Mouse (Mus musculus) layer of hippocampus, adult 9-10 months (tissue): ENCODE measurements around the gene Sfxn3.
A peak's percentile ranks its signal among the peaks of the same experiment; 100 is the strongest.
"Not testable (repeated sequence)": the region's sequence is repeated elsewhere in the genome, so short reads cannot be mapped to it uniquely, and the experiment has no call there.

Experiments
- DNase-seq: peaks from one replicate; pipeline ENCODE4 v3.0.0; 2022; ENCODE audit warnings: low spot score

Sfxn3 gene

GRCm38 (mm10) chr19:45018351-45018831 lies 28.9 kb upstream of the Sfxn3 start:
- no peak for DNase-seq

GRCm38 (mm10) chr19:45020348-45020747 lies 27.0 kb upstream of the Sfxn3 start:
- no peak for DNase-seq

DNA sequence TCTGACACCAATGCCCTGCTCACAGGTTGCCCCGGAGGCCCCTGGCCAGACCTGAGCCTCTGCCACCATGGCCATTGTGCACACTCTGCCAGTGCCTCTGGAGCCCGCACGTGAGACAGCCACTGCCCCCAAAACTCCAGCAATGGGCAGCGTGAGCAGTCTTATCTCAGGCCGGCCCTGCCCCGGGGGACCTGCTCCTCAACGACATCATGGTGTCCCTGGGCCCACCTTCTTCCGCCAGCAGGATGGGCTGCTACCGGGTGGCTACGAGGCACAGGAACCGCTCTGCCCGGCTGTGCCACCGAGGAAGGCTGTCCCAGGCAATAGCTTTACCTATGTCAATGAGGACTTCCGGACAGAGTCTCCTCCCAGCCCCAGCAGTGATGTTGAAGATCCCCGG lies 25.9 kb upstream of the Sfxn3 start:
- DNase-seq, result no peak

DNA sequence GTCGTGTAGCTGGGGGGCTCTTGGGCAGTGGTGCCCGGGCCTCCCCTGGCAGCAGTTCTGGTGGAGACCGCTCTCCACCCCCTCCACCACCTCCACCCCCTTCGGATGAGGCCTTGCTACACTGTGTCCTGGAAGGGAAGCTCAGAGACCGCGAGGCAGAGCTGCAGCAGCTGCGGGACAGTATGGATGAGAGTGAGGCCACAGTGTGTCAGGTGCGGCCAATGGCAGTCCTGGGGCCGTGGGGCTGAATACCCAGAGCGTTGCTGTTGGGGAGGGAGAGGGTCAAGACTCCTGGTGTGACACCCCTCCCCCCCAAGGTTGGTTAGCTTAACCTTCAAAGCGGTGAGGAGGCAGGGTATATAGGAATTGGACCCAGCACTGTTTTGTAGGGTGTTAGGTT lies 23.3 kb upstream of the Sfxn3 start:
- DNase-seq, result no peak

DNA sequence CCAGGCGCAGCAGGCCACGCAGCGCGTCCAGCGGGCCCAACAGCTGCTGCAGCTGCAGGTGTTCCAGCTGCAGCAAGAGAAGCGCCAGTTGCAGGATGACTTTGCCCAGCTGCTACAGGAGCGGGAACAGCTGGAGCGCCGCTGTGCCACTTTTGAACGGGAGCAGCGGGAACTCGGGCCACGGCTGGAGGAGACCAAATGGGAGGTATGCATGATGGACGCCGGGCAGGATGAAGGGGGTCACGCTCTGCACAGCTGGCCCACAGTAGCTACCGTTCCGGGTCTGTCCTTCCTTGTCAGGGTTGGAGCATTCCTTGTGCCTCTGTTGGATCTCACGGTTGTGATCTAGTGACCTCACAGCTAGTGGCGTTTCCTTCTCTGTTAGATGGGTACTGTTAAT lies 22.5 kb upstream of the Sfxn3 start:
- no peak for DNase-seq

DNA sequence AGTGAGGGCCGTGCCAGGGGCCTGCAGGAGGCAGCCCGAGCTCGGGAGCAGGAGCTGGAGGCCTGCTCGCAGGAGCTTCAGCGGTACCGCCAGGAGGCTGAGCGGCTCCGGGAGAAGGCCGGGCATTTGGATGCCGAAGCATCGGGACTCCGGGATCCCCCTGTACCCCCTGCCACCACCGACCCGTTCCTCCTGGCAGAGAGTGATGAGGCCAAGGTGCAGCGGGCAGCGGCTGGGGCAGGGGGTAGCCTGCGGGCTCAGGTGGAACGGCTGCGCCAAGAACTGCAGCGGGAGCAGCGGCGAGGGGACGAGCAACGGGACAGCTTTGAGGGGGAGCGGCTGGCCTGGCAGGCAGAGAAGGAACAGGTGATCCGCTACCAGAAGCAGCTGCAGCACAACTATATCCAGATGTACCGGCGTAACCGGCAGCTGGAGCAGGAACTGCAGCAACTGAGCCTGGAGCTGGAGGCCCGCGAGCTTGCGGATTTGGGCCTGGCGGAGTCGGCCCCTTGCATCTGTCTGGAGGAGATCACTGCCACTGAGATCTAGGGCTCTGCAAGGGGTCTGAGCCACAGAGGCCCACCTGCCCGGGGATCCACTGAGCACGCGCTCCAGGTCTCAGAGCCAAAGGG lies 21.2 kb upstream of the Sfxn3 start:
- no peak for DNase-seq

- no peak for DNase-seq
These were observed 20.2 kb upstream of the Sfxn3 start for GRCm38 (mm10) chr19:45026958-45027670.

DNA sequence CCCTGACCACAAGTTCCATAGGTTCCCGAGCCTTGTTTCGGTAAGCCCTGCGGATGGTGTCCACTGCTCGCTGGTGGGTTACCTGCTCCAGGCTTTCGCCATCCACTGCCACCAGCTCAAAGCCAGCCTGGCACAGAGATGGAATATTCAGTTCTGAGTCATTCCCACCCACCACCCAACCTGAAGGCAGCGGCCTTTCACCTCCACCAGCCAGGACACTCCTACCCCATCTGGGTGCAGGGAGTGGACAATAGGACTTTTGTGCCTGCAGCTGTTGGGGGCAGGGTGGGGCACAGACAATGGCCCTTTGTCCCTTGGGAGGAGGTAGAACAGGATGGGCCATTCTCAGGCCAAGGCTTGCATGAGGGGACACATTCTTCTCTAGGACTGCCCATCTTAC lies 19.5 kb upstream of the Sfxn3 start:
- no peak for DNase-seq

GRCm38 (mm10) chr19:45028746-45029145 lies 18.6 kb upstream of the Sfxn3 start:
- no peak for DNase-seq

DNA sequence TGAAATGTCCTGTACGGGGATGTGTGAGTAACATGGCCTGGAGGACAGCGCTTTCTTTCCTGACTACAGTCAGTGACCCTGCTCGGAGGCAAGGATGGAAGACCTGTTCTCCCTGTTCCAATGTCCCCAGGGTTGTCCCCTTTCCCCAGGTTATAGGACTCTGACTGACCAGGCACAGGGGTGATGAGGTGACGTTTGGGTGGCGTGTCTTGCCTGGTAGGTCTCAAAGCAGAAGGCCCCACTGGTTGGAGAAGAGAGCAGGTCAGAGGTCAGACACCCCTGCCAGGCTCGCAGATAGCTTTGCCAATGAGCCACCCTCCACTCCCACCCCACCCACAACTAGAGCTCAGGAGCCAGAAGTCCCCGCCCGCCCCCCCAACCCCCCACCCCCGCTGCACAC lies 17.7 kb upstream of the Sfxn3 start:
- no peak for DNase-seq

- DNase-seq, result no peak
These were observed 17.2 kb upstream of the Sfxn3 start for GRCm38 (mm10) chr19:45030111-45030510.

GRCm38 (mm10) chr19:45030746-45031693 lies 16.3 kb upstream of the Sfxn3 start:
- DNase-seq, result no peak

DNA sequence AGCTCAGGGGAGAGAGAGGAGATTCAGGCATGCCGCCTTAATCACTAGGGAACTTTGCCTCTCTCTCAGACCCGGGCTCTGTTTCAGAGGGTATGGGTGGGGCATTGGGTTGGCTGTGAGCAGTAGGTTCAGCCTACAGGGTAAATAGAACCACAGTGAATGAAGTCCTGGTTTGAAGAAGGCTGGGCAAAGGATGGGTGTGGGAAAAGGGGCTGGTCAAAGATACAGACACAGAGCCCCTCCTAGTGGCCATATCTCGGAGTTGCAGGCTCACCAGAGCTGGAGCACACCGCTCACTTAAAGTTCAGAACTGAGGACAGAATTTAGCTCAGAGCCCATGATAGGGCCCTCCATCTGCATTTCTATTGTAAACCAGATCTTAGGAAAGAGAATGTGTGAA lies 15.5 kb upstream of the Sfxn3 start:
- DNase-seq, result no peak

GRCm38 (mm10) chr19:45032570-45033332 lies 14.6 kb upstream of the Sfxn3 start:
- DNase-seq, result no peak

DNA sequence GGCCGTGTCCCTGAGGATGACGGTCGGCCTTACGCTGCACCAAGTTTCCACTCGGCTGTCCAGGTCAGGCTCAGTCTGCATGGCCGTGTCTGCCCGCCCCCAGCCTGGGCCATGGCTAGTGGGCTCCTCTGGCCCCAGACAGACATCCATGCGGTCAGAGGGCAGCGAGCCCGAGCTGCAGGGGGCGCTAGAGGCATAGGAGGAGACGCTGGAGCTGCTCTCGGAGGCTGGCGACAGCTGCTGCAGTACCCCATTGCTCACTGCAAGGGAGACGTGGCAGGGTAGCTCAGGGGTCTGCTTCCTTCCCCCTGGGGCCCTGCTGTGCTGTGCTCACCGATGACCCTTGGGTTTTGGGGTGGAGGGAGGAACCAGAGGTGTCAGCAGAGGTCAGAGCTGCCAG lies 10.4 kb upstream of the Sfxn3 start:
- DNase-seq, result no peak

DNA sequence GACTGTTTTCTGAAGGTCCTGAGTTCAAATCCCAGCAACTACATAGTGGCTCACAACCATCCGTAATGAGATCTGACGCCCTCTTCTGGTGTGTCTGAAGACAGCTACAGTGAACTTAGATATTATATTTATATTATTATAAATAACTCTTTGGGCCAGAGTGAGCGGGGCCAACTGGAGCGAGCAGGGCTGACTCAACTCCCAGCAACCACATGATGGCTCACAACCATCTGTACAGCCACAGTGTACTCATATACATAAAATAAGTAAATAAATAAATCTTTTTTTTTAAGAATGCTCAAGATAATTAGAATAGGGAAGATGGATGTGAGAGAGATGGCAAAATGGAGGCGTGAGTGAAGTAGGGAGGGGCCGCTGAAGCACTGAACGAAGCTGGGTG lies 9.1 kb upstream of the Sfxn3 start:
- not testable (repeated sequence) for DNase-seq

DNA sequence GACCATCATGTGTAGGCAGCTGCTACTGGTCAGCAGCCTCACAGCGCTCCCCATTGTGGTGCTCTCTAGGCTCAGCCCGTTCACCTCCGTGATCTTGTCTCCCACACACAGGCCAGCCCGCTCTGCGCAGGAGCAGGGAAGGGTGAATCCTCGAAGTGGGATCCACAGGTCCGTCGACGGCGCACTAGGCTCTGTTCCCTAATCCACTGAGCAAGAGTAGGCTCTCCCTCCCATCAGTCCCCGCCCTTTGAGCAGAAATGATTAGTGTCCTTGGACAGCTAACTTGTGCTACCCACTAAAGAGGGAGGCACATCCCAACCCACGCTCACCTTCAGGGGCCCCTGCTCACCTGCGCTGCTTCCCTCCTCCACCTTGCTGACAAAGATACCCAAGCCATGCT lies 7.1 kb upstream of the Sfxn3 start:
- no peak for DNase-seq

DNA sequence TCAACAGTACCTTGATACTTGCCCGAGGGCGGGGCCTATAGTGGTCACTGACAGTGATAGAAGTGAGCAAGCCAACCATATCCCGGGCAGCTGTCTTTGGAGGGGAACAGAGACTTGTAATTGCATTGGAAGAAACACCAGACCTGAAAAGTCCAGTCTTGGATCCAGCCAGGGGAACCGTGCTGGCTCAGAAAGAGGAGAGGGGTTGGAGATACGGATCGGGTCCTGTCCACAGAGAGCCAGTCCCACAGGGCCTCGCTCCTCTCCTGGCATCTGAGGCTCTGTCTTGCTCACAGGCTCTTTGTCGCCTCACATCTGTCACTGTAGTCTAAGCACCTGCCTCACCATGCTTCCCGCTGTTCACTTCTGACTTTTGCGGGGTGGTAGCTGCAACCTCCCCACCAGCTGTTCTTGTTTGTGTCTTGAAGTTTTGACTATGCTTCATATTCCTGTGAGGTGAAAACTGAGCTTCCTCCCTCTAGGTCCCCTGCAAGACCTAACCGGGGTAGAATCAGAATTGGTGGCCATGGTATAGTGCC lies 2.8 kb upstream of the Sfxn3 start:
- no peak for DNase-seq

- DNase-seq, result no peak
These were observed 2.1 kb upstream of the Sfxn3 start for GRCm38 (mm10) chr19:45045236-45045635.

- no peak for DNase-seq
These were observed 1.7 kb upstream of the Sfxn3 start, which contains the start of gene Pdzd7 for GRCm38 (mm10) chr19:45045651-45046050. TSS of gene Pdzd7 (minus strand) at chr19:45045717.

DNA sequence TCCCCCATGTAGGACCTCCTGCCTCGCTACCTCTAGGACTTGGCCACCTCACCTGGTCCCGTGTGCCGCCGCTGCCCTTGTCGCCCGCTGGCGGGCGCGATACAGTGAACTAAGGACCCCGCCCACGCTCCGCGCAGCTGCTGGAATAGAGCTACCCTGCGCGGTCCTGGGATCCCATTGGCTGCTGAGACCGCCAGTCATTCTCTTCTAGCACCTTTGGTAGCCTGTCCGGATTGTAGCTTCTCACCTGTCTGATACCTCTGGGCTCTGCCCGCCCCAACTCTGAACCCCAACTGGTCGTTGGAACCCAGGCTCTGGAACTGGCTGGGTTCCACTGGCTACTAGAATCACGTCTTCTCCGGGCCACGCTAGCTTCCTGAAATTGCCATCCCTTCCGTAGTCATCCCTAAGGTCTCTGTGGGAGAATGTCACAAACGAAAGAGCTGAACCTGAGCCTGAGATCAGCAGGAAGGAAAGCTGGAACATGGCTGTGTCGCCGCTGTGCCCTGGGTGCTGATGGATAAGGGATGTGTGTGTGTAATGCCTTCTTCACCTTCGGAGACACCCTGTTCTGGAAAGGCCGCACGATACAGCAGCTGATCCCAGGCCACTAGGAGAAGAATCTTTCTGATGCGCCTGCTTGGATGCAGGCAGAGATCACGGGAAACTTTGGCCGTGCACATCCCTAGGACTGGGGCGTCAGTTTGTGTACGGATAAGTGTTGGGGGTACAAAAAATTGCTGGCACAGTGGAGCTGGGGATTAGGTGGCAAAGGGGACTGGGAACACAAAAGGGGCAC lies 581 bp upstream of the Sfxn3 start:
- peak; percentile 60 for DNase-seq
